Mouse (Mus musculus) cerebellum, adult 8-10 months (tissue): Measurements from ENCODE around the gene Ap2a2.
A peak's percentile ranks its signal among the peaks of the same experiment; 100 is the strongest.

Source experiments
- DNase-seq: peaks from one replicate; pipeline ENCODE4 v3.0.0; 2022

Gene Ap2a2

DNA sequence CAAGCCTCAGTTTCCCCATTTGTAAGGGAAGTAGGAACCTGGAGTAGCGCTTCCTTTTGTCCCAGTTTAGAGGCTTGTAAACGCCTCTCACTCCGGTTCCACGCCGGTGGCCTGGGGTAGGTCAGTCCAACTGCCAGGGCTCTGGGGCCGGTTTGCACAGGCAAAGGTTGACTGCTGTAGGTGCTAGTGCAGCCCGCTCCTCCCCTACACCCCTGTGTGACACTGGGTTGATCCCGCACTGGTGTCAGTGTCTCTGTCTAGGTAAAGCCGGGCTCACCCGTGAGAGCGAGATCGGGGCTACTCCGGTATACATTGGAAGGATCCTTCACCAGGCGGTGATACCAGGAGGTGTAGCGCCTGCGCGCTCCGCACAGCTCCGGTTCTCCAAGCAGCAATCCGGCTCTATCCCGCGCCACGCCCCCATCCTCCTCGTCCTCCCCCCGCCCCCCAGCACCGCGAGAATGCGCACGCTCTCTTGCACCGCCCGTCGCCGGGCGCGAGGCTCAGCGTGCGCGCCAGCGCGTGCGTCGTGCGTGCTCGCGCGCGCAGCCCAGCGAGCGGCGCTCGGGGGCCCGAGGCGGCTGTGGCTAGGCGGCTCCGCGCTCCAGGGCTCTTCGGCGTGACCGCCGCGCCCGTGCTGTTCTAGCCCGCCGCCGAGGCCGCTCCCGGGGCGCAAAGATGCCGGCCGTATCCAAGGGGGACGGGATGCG lies at the start of gene Ap2a2:
TSS of gene Ap2a2 (plus strand) at position 492 of the 710 bp plus-strand sequence.
- peak; percentile 88 for DNase-seq

DNA sequence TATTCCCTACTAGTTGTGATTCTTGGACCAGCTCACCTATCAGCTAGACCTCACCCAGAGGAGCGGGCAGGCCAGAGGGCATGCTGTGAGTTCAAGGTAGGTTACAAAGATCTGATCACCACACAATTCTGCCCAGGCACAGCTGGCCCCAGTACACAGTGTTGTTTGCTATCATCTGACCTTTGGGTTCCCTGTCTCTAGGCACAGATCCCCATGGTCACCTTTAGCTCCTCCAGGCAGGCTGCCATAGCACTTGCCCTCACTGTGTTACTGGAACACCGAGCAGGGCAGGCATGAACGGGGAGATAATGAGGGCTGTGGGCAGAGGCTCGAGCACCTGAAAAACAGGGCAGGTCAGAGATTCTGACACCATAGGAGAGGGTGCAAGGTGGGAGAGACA lies 44.3 kb upstream of the Ap2a2 start:
- no peak for DNase-seq

DNA sequence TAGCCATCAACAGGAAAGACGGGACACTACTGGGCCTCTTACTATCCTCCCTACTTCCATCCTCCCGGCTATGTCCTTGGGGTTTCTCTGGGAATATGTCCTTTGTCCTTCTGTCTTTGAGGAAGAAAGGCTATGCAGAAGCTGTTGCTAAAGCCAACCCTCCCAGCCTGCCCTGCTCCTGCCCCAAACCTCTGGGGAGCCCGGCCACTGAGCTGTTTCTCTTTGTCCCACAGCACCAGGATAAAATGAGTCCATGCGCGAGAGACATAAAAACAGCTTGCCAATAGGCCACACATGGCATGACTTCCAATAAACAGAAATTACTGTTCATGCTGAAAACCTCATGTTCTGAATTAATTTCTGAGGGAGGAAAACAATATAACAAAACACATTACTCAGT lies 43.7 kb upstream of the Ap2a2 start:
- no peak for DNase-seq

DNA sequence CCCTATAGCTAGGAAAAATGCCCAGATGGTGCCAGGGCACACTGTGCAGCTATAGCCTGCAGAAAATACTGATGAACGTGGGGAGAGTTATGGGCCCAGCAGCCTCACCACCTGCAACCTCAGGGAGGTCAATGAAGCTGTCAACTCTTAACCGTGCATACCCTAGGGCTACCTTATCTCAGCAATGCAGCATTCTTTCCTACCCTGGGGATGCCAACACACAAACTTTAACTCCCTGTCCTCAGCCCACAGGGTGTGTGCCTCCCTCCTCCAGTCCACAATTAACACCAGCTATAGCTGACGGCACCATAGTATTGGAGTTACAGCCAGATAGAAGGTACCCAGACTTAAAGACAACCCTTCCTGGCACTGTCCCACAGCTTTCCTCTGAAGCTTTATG lies 43.0 kb upstream of the Ap2a2 start:
- no peak for DNase-seq

DNA sequence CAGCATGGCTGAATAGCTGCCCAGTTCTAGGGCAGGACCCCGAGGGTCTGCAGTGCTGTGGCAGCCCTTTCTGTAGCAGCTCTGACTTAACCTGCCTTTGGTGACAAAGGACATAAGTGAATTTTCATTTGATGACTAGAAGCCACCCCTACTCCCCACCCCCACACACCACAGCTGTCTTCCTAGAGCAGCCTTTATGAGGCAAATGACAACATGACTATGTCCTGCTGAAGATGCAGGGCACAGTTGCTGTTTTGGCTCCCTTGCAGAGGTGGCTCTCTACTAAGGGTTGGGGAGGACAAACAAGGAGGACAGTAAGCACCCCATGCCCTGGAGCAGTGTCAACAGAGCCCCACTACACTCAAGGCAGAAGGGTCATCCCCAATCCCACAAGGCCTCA lies 42.2 kb upstream of the Ap2a2 start:
- no peak for DNase-seq

DNA sequence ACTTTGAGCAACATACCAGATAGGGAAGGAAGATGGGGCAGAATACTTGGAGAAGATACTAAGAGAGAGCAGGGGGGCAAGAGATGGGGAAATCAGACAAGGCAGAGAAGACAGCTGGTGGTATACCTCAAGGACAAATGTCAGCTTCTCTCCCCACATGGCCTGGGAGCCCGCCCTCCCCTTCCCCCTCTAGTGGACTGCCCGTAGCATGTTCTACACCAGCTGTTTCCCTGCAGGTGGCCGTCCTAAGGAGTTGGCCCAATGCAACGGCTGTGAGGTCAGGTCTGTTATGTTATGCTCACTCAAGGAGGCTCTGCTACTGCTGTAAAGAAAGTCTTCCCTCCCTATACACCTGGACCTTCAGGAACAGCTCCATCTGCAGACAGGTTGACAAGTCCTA lies 39.0 kb upstream of the Ap2a2 start:
- no peak for DNase-seq

DNA sequence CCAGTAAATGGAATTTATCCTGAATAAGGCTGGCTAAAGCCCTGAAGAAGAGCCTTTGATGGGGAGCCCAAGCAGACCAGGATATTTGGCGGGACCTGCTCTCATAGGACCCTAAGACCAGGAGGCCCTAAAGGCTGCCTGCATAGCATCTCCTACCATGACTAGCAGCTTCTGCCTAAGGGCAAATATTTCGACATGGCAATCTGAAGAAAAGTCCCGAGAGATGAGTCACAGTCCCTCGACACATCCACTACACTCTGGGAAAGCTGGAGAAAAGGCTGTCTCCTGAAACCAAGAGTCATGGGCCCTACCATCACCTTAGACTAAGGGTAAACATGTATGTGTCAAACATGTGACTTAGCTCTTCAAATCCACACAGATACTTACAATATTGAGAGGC lies 37.7 kb upstream of the Ap2a2 start:
- no peak for DNase-seq

DNA sequence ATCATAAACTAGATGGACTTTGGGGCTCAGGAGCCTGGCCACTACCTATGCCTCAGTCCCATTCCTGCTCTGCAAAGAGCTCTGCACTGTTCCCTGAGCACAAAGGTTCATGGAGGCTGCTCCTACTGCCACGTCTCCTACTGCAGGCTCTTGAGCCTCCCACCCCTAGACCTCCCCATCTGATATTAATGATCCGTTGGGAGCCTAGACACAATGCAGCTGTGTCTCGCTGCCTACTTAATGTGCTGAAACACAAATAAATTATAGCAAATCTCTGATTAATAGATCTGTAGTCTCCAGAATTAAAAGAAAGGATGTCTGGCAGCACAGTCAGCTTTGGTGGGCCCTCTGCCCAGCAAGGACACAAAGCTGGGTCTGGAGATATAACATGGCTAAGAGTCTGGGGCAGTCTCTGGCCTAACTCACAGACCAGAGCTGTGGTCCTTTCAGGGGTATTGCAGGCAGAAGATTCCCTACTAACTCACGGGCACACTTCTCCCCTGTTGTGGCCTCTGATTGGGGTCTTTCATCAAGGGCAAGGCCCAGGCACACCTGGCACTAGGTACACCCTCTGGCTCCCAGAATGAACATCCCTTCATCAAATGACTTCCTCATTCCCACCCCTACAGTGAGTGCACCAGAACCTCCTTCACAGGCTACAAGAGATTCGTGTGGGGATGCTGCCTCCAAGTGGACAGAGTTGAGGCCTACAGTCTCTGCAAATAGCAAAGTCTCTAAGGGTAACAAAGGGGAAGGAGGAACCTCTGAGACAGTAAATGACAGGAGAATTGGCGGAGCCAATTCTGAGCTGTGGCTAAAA lies 37.0 kb upstream of the Ap2a2 start:
- DNase-seq: peak; percentile 86

DNA sequence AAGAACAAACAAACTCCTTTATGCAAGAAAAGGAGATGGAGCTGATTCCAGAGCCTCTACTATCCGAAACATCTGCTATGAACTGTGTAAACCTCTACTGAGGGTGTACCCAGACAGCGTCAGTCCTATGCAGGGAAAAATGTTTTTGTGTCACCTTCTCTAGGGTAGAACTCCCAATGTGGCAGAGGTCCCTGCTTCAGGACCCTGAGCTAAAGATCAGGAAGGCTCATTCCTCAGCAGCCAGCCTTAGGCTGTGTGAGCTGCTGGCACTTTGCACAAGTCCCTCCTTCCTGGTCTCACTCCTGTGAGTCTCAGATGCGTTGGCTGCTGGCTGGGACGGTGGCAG lies 36.4 kb upstream of the Ap2a2 start:
- no peak for DNase-seq

DNA sequence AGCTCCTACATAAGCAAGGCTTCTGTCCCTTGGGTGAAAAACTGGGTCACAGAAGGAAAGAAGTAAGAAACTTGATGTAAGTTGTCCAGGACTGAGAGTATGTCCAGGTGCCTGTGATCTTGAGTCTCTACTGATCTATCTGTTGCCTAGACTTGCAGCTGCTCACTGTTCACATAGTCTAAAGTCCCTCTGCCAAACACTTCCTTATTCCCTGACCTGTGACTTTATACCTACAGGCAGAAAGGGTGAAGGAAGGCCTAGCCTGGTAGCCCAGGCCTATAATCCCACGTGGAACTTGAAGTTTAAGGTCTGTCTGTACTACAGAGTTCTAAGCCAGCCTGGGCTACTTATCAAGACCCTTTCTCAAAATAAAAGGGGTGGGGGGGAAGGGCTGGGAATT lies 26.4 kb upstream of the Ap2a2 start:
- no peak for DNase-seq

DNA sequence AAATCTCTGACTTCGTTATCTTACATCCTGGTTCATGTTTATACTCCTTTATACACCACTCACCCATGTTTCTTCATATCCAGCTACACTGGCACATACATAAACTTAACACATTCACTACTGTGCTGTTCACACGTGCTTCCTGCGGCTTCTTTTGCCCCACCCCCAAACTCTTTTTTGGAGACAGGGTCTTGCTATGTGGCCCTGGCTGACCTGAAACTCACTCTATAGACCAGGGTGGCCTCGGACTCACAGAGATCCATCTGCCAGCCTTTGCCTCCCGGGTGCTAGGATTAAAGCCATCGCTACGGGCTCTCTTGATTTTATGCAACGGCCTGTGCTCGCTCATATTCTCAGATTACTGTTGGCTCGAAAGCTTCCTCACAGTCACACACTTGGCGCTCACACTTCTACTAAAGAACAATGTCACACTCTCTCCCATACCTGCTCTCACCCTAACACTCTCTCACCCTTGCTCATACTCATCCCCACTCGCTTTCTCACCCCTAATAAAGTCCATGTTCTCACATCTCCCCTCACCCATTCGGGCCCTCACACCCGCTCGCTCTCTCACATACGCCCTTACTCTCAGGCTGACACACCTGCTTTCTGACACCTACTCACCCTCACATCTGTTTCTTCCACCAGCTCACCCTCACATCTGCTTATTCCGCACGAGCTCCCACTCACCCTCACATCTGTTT lies 23.0 kb upstream of the Ap2a2 start:
- no peak for DNase-seq

DNA sequence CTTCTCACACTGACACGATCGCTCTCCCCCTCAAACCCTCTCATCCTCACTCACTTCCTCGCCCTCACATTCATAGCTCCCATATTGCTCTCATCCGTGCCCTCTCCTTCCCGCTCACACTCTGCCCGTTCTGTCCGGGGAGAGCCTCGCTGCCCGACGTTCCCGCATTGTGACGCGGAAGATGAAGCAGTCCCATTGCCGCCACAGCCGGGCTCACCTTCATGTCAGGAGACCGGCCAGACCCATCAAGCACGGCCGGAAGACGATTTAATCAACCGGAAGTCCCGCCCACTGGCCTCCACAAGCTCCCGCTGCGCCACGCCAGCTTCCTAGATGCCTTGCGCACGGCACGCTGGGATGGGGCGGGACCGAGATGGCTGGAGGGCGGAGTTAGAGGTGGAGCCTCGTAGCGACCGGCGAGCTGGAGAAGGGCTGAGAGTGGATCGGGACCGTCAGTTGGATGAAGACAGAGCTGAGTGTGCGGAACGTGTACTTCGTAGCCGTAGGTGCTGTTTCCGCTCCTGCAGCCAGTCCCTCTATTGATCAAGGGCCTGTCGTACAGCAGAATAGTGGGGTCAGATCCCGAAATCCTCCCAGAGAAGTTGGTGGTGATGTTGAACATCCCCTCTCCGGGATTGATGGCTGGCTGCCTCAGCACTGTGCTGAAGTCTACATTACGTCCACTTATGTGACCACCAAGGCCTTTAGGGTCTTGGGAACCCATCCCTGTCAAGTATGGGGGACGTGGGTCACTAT lies 22.2 kb upstream of the Ap2a2 start, which contains the start of gene Chid1:
TSS of gene Chid1 (minus strand) at position 302 of the 756 bp plus-strand sequence.
- DNase-seq: peak; percentile 99

DNA sequence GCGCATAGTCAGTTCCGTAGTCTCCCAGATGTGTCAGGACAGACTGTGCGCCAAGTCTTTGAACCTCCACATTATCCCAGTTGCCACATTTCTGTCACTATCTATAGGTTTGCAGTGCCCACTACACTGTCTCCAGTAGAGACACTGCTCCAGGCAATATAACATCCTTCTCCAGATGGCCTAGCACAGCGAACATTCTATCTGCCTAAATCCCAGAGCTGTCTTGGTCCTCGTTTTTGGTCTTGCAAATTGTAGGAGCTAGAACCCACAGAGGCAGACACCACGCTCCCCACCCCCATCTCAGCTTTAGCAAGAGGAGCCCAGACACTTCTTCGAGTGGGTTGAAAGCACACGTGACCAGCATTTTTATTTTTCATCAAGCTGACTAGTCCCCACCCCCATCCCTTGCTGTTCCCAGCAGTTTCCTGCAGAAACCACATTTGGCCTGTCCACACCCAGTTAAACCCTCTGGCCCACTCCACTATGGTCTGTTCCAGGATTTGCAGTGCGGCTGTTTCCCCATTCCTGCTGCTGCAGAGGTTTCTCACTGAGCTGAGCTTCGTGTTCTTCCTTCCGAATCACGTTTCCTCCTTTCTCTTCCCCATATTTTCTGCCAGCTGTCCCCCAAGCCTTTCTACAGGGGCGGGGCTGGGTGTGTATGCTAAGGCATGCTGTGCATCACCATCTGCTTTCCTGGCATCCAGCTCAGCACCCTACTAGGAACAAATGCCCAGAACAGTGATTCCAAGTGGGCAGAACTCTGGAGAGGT lies 21.5 kb upstream of the Ap2a2 start:
- peak; percentile 92 for DNase-seq

DNA sequence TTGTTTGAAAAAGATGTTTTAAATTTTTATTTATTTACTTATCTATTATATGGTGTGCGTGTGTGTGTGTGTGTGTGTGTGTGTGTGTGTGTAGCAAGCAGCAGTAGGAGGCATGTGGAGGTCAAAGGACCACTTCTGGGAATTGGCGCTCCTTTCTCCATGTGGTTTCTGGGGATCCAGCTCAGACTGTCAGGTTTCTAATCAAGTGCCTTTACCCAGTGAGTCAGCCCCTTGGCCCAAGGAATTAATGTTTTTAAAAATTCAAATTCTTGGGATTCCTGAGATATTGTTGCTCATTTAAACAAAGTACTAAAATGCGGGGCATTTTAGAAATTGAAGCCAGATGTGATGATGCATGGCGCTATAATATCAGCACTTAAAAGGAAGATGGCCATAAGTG lies 20.3 kb upstream of the Ap2a2 start:
- DNase-seq: no peak

DNA sequence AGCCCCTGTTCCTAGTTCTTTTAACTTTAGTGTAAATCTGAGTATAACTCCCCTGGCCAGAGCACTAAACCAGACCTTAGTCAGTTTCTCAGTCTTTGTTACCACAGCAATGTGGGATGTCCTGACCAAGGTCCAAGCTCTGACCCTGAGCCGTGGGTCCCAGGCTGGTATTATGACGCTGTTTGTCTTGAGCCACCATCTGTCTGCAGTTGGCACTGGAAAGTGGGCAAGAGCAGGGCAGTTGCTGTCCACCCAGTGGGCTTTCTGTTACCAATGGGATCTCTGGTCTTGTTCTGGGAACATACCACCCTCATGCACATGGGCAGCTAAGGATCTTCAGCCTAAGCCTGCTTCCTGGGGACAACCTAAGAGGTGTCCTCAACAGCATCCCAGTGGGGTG lies 19.4 kb upstream of the Ap2a2 start:
- no peak for DNase-seq

DNA sequence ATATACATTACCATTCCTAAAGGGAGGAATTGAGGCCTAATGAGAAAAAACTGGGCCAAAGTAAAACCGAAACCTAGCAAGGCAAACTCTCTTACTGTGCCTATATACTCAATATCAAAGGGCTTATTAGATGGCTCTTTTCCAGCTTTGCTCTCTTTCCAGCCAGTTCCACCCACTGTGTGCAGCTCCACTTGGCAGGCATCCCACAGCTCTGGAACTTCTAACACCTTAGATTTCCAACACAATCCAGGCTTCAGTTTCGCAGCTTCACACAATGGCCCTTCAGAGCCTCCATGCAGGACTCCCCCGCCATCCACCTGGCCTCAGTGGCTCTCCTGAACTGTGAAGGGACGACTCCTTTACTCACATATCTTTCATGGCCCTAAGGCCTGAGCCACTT lies 17.3 kb upstream of the Ap2a2 start:
- peak; percentile 59 for DNase-seq

DNA sequence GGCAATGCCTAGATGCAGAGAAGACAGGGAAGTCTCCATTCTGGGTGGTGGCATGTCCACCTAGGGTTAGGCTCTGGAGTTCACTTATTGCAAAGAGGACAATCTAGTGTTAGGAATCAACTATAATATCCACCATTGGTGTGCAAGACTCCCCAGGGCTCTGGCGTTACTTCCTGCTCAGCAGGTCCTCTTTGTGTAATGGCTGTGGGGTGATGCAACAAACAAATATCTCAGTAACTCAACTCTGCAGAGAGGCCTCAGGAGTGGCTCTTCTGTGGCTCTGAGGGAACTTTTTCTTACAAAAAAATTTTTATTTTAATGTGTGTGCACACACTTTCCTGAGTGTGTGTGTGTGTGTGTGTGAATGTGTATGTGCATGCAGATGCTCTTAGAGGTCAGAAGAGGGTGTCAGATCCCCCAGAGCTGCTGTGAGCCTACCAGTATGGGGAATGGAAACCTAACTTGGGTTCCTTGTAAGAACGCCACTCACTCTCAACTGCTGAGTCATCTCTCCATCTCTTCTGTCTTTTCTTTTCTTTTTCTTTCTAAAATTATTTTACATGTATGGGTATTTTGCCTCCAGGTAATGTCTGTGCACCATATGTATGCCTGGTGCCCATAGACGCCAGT lies 12.4 kb upstream of the Ap2a2 start:
- DNase-seq: no peak

DNA sequence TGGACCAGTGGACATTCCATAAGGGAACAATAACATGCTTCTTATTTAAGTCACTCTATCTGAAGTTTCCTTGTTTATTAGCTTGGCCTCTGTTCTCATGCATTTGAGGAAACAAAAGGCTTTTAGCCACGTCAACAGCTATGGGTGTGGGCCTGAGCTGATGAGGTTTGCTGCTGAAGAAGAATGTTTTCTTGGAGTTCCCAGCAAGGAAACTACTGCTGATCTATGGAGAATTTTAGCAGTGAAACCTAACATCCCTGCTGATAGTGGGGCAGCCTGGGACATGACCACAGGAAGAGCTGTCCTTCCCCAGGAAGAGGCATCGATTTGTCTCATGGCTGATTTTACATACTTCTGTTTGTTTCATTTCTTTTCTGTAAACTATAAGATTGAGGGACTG lies 11.5 kb upstream of the Ap2a2 start:
- no peak for DNase-seq

DNA sequence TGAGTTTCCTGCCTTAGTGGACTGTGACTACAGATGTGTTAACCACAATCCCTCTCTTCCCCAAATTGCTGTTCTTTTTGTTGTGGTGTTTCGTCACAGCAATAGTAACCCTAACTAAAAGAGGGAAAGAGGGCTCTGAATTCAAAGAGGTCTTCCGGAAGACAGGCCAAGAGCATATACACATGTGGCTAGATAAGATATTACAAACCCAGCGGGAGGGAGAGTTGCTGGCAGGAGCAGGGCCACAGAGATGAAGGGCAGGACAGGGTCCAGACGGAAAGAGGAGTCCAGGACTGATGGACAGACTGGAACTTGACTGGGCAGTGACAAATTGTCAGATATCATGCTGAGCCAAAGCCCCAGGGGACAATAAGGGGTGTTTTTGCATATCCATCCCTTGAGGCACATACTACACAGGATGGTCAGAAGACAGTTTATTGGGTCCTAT lies 3.6 kb upstream of the Ap2a2 start:
- DNase-seq: no peak

DNA sequence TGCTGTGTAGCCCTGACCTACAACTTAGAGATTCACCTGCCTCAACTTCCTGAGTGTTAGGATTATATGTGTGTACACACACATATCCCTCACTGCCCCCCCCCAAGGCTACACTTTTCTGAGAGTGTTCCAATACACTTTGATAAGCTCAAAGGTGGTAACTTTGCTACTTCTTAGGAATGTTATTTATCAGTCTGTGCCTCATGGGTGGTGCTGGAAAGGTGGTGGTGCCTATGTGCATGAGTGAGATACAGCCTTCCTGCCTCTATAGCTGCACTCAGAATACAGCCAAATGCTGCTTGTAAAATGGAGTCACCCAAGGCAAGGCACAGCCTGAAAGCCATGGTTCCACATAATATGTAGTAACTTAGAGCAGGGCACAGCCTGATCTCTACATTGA lies 3.0 kb upstream of the Ap2a2 start:
- no peak for DNase-seq

DNA sequence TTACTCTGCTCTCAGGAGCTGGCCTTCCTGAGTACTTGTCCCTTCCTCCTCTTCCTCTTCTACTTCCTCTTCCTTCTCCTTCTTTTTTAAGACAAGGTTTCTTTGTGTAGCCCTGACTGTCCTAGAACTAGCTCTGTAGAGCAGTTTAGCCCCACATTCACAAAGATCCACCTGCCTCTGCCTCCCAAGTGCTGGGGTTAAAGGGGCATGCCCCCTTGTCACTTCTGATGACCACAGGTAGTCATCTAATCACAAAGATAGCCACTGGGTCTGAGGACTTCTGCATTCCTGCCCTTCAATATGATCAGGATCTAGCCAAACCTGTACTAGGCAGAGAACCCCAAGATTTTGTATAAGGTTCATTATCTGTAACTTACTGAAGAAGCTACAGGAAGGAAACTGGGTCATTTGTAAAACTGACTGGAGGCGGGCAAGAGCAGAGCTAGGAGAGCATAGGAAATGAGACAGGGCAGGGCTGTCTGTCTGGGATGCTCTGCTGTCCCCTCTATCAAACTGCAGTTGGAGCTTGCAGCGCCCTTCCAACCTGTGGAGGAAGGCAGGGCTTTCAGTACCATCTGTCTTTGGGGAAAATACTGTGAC lies 2.1 kb upstream of the Ap2a2 start:
- no peak for DNase-seq
